Mouse (Mus musculus): Measurements from ENCODE around the gene Gm3676.
"Not testable (repeated sequence)": the region's sequence is repeated elsewhere in the genome, so short reads cannot be mapped to it uniquely, and the experiment has no call there.

Gene Gm3676

DNA sequence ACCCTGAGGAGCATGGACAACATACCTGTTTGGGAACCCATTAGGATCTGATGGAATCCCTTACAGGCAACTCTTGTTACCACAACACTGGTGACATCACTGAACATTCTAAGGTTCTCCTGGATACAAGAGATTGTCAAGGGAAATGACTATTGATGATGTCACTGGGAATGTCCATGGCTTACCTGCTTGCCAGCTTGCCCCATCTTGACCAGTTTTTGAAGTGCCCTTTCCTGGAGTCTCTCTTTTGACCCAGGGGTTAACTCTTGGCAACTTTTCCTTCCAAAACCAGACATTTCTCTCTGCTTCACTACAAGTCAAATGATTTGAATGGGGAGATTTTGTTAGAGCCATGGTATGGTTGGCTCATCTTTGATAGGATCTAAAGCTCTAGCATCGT, at the start of gene Gm3676:
TSS of gene Gm3676 (minus strand) at position 101 of the 400 bp plus-strand sequence.
- in situ Hi-C loops (cut with MboI; ENCODE audit: low pct_unique_long_range_greater_than_20kb in 1 of 2, low sequenced_read_pairs in 2 of 2, unreplicated experiment in 1 of 2) = not testable (repeated sequence)

DNA sequence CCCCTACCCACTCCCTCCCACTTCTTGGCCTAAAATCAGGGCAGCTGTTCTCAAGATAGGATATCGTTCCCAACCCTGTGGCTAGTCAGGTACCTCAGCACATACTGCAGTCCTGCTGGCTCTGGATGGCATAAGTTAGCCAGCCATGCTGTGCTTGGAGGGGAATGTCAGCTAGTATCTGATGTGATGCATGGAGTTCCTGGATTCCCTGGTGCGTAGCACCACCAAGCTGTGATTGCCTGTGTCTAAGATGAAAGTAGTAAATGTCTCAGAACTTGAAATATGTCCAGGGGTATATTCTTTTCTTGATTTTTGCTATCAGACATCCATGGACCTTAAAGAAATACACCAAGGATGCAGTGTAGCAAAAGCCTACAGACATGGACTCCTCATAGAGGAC, 1.9 kb upstream of the Gm3676 start:
- in situ Hi-C loops (cut with MboI; ENCODE audit: low pct_unique_long_range_greater_than_20kb in 1 of 2, low sequenced_read_pairs in 2 of 2, unreplicated experiment in 1 of 2) = not testable (repeated sequence)

DNA sequence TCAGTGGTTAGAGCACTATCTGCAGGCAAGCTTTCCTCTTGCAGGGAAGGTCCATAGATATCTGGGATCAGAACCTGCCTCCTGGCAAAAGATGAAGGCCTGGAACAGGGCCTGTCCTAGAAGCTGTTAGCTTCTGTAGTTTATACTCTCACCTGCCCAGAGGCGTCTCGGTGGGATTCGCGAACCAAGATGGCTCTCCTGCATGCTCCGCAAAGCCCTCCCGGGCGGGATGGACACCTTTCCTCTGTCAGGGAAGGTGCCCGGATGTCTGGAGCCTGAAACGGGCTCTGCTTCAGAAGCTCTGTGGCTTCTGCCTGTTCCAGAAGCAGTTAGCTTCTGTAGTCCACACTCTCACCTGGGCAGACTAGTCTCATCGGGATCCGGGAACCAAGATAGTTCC, 16.1 kb downstream of the Gm3676 start:
- in situ Hi-C loops (cut with MboI; ENCODE audit: low pct_unique_long_range_greater_than_20kb in 1 of 2, low sequenced_read_pairs in 2 of 2, unreplicated experiment in 1 of 2) = not testable (repeated sequence)

GRCm38 (mm10) chr14:41624512-41624911, 21.8 kb downstream of the Gm3676 start, which contains the start of gene Gm3072:
Gene Gm3072, minus strand, starts transcription at chr14:41624612.
- in situ Hi-C loops (cut with MboI; ENCODE audit: low pct_unique_long_range_greater_than_20kb in 1 of 2, low sequenced_read_pairs in 2 of 2, unreplicated experiment in 1 of 2) = not testable (repeated sequence)

GRCm38 (mm10) chr14:41622535-41622934, 23.8 kb downstream of the Gm3676 start:
- in situ Hi-C loops (cut with MboI; ENCODE audit: low pct_unique_long_range_greater_than_20kb in 1 of 2, low sequenced_read_pairs in 2 of 2, unreplicated experiment in 1 of 2) = not testable (repeated sequence)

DNA sequence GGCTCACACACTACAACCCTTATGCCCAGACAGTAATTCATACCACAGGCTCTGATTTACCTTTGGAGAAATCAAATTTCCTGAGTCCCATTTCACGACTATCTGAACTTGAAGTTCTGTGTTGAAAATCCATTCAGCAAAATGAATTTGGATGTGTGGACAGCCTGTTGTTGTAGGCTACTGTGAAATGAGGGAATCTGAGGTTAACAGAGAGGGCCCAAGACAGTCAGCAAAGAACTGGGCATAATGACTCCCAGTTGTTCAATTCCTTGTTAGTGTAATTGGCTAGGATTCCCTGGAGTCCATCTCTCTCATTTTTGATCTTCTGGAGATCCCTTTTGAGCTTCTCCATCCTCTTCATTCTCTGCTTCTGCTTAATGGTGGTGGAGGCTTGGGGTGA, 35.6 kb downstream of the Gm3676 start:
- in situ Hi-C loops (cut with MboI; ENCODE audit: low pct_unique_long_range_greater_than_20kb in 1 of 2, low sequenced_read_pairs in 2 of 2, unreplicated experiment in 1 of 2) = not testable (repeated sequence)

- in situ Hi-C loops (cut with MboI; ENCODE audit: low pct_unique_long_range_greater_than_20kb in 1 of 2, low sequenced_read_pairs in 2 of 2, unreplicated experiment in 1 of 2) = not testable (repeated sequence)
Observed at GRCm38 (mm10) chr14:41600935-41601334, 45.4 kb downstream of the Gm3676 start.

Measured in mouse embryonic stem cell (cell line).